Mouse (Mus musculus): ENCODE results near the gene Cyp4f17. TPM values are rescaled to one million over a fixed set of nuclear protein-coding genes. Genes with fewer than 3 reads are reported as not detected.
"Not testable (repeated sequence)": the region's sequence is repeated elsewhere in the genome, so short reads cannot be mapped to it uniquely, and the experiment has no call there.

Gene Cyp4f17
- polyA plus RNA-seq, 1 experiment from 2014 or later, result 6.8 TPM

- not testable (repeated sequence) for H3K27ac ChIP-seq
Observed at GRCm38 (mm10) chr17:32573286-32573685, 67.4 kb downstream of the Cyp4f17 start.

GRCm38 (mm10) chr17:32577496-32578186 lies 71.8 kb downstream of the Cyp4f17 start:
- WGBS, result 26% methylated on average over 7 of the region's 7 CpGs
- H3K4me2 ChIP-seq, result no peak overlapping the region
- H3K27me3 ChIP-seq, result no peaks in the 10 kb centered on the region
- no peak overlapping the region for H3K9ac ChIP-seq
- H3K4me3 ChIP-seq, result no peak overlapping the region
- no peak for ATAC-seq (ENCODE audit: borderline replicate concordance, extremely low read depth, low FRiP score, low TSS enrichment)
- no peaks in the 10 kb centered on the region for H3K9me3 ChIP-seq
- peak overlapping the region; percentile 47; the same call in 1 of the 2 replicates for H3K27ac ChIP-seq
- no peaks in the 10 kb centered on the region for H3K36me3 ChIP-seq
- H3K4me1 ChIP-seq, result peaks cover 3% of the 10 kb centered on the region; the same call in 1 of the 2 replicates

More at GRCm38 (mm10) chr17:32573286-32573685, 67.4 kb downstream of the Cyp4f17 start:
- H3K4me3 ChIP-seq; H3K27me3 ChIP-seq; H3K9ac ChIP-seq; ATAC-seq (ENCODE audit: borderline replicate concordance, extremely low read depth, low FRiP score, low TSS enrichment); H3K36me3 ChIP-seq; H3K4me1 ChIP-seq; H3K9me3 ChIP-seq; H3K4me2 ChIP-seq: not testable (repeated sequence)
- WGBS, result 55% methylated on average over 2 of the region's 2 CpGs

Other genes starting within 250 kb of the Cyp4f17 start
- 75.4 and 80.0 TPM in 2 replicates for gene Brd4, start 221.3 kb upstream of the Cyp4f17 start, polyA plus RNA-seq (2015; fragmentation: Nextera tagmentation; extraction: Ambion mirVana)
- 87.1 and 101 TPM in 2 replicates for gene Akap8, start 184.8 kb upstream of the Cyp4f17 start, polyA plus RNA-seq (2015; fragmentation: Nextera tagmentation; extraction: Ambion mirVana)
- 85.0 and 104 TPM in 2 replicates for gene Akap8l, start 155.4 kb upstream of the Cyp4f17 start, polyA plus RNA-seq (2015; fragmentation: Nextera tagmentation; extraction: Ambion mirVana)
- gene Wiz, start 116.6 kb upstream of the Cyp4f17 start, polyA plus RNA-seq (2015; fragmentation: Nextera tagmentation; extraction: Ambion mirVana), result 24.9 and 26.9 TPM in 2 replicates
- 1.7 and 5.5 TPM in 2 replicates for gene Rasal3, start 102.5 kb upstream of the Cyp4f17 start, polyA plus RNA-seq (2015; fragmentation: Nextera tagmentation; extraction: Ambion mirVana)
- gene Pglyrp2, start 81.9 kb upstream of the Cyp4f17 start, polyA plus RNA-seq (2015; fragmentation: Nextera tagmentation; extraction: Ambion mirVana), result 0.26 and 1.2 TPM in 2 replicates
- gene Cyp4f39, start 53.3 kb upstream of the Cyp4f17 start, polyA plus RNA-seq (2015; fragmentation: Nextera tagmentation; extraction: Ambion mirVana), result 0.69 and 1.3 TPM in 2 replicates
- 21.0 and 22.3 TPM in 2 replicates for gene Cyp4f16, start 30.5 kb downstream of the Cyp4f17 start, polyA plus RNA-seq (2015; fragmentation: Nextera tagmentation; extraction: Ambion mirVana)
- gene Cyp4f37, start 115.3 kb downstream of the Cyp4f17 start, polyA plus RNA-seq (2015; fragmentation: Nextera tagmentation; extraction: Ambion mirVana), result not detected in 2 replicates
- 0.11 TPM in 1 of 2 replicates, not detected in the other for gene Cyp4f40, start 152.8 kb downstream of the Cyp4f17 start, polyA plus RNA-seq (2015; fragmentation: Nextera tagmentation; extraction: Ambion mirVana)
- gene Cyp4f15, start 179.6 kb downstream of the Cyp4f17 start, polyA plus RNA-seq (2015; fragmentation: Nextera tagmentation; extraction: Ambion mirVana), result not detected in 2 replicates